Mouse (Mus musculus) myocyte (in vitro differentiated cells): ENCODE data around the gene Odf3l2.

Source experiments
- CEBPB ChIP-seq: IDR thresholded peaks from 2 replicates; pipeline ENCODE4 v1.6.1; 2011; ENCODE audit warnings: mild to moderate bottlenecking, moderate library complexity; ENCODE audit not compliant: poor library complexity, insufficient read depth, severe bottlenecking
- E2F4 ChIP-seq: IDR thresholded peaks from one replicate; pipeline ENCODE4 v1.6.1; 2011; ENCODE audit warnings: mild to moderate bottlenecking, control low read depth, moderate library complexity; ENCODE audit not compliant: insufficient read depth
- MAX ChIP-seq: IDR thresholded peaks from one replicate; pipeline ENCODE4 v1.6.1; 2011; ENCODE audit warnings: low read depth, mild to moderate bottlenecking, control low read depth
- MYOD1 ChIP-seq, 3 experiments: IDR thresholded peaks; one replicate each; pipeline ENCODE4 v1.6.1; 2011; ENCODE audit warnings: control low read depth in 2 of 3, low read depth in 2 of 3, mild to moderate bottlenecking in 2 of 3, moderate library complexity in 1 of 3; ENCODE audit not compliant: insufficient read length in 2 of 3, control insufficient read depth in 1 of 3
- POLR2A ChIP-seq: IDR thresholded peaks from one replicate; pipeline ENCODE4 v1.6.1; 2011; ENCODE audit warnings: low read depth, mild to moderate bottlenecking, control low read depth, moderate library complexity; ENCODE audit not compliant: insufficient read length
- REST ChIP-seq: IDR thresholded peaks from one replicate; pipeline ENCODE4 v1.6.1; 2011; ENCODE audit warnings: mild to moderate bottlenecking, control low read depth, moderate library complexity; ENCODE audit not compliant: insufficient read depth, insufficient read length
- SRF ChIP-seq: IDR thresholded peaks from one replicate; pipeline ENCODE4 v1.6.1; 2011; ENCODE audit warnings: low read depth; ENCODE audit not compliant: control insufficient read depth, insufficient read length
- TCF12 ChIP-seq: IDR thresholded peaks from one replicate; pipeline ENCODE4 v1.6.1; 2011; ENCODE audit warnings: mild to moderate bottlenecking, control low read depth; ENCODE audit not compliant: poor library complexity, insufficient read depth, severe bottlenecking

DNA sequence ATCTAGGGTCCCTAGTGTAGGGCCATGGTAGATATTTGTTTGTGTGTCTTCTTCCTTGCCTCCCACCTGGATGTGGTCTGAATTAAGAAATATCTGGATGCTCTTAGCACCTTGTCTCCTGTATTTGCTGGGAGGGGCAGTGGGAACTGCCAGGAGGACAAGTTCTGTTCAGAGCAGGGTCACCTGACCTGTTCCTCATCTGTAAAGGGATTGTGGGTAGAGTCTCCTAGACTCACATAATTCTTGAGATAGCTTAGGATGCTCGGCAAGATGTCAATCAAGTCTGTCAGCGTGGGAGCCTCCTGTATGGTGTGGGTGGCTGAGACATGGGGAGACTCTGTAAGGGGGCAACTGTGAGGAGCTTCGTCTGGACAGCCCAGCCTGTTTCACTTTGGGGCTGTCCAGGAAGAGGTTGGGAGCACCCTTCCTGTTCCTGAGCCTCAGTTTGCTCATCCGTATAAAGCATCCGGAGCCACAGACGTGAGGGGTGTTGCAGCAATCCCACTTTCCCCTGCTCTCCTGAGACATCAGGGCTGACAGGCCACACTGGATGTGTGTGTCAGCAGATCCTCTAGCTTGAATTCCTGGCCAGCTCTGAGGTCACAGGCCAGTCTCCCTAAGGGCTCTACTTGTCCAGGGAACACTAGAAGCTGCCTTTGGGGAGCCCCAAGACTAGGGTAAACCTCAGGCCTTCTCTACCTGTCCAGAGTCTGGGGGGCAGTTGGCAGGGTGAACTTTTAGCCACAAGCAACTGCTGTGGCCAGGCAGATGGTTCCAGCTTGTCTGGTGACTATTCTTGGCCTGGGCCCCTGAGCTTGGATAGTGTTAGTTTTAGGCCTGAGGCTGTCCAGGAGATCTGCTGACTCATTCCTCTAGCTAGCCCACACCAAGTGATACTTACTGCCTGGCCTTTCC is 38.4 kb upstream of the Odf3l2 start:
- TF ChIP-seq MAX (no peak), E2F4 (no peak), POLR2A (no peak), CEBPB (no peak), SRF (no peak), TCF12 (peak; percentile 34), REST (no peak), MYOD1 (IDR thresholded peaks at IDR 0.05; ENCODE audit: control insufficient read depth in 1 of 3, insufficient read length in 2 of 3, low read depth in 2 of 3) (peak in 2 of 3 experiments; percentile 41 to 78)
